Mouse (Mus musculus): Measurements from ENCODE around the gene Sympk. TPM values are rescaled to one million over a fixed set of nuclear protein-coding genes. Genes with fewer than 3 reads are reported as not detected.

Sympk gene
- total and polyA plus RNA-seq, 3 experiments: 122 to 226 TPM; not detected in 1

DNA sequence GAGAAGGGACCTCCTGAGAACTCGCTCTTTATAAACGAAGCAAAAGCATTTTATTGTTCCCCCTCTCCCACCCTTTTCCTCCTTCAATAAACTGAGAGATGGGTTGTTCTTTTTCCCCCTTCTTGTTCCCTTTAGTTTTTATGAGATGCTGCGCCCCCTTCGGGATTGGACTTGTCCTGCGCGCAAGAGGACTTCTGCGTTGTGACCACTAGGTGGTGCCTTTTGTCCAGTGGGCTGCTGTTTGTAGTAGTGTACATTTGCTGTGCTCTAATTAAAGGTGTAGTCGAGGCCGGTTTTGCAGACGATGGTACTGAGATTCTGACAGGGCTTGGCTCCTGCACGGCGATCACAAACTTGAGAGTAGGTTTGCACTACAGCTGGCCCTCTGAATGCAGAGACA, 17.7 kb upstream of the Sympk start (continued):
- no peak for TF ChIP-seq USF2 (IDR thresholded peaks at IDR 0.05; ENCODE audit: borderline replicate concordance in 1 of 2, insufficient read depth in 1 of 2, low read depth in 1 of 2, low read length in 2 of 2)
- no peak for TF ChIP-seq USF1 (IDR thresholded peaks at IDR 0.05; ENCODE audit: low read depth, low read length)
- no peak for TF ChIP-seq TCF12 (IDR thresholded peaks at IDR 0.05; ENCODE audit: low read depth, low read length)
- TF ChIP-seq POLR2AphosphoS5 (IDR thresholded peaks at IDR 0.05; ENCODE audit: borderline replicate concordance, low read depth, low read length): no peak

DNA sequence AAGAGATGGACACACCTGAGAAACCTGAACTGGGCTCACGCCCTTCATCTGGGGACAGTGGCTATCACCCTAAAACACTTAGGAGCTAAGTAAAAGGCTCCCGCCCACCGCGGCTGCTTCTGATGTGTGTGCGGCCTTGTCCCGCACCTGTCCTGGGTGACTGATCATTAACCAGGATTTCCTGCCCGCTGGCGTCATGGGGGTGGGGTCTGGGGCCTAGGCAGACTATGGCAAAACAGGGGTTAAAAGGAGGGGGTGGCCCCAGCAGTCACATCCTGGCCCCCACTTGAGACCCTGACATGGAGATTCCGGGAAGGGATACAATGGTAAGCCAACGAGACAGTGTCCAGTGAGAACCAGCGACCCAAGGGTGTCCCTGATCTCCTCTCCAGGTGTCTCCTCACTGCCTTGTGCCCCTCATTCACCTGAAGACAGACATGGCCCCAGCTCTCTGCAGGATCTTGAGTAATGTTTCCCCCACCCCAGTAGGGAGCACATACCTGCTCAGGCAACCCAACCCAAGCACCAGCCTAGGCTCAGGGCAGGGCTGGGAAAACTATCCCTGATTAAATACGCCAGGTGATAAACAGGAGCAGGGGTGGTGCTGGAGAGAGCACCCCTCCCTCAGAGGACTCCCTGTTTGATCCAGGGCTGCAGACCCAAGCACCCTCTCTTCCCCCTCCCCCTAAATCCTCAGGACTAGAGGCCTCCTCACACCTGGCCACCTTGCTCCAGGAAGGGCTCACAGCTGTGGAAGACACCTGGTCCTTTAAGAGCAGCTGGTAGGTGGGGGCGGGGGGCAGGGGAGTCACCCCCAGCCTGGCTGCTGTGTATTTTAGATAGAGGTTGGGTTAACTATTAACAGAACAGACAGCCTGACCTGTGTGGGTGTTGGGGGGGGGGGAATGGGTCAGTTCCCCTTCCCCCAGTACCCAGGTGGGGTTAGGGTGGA, 16.9 kb upstream of the Sympk start:
- TF ChIP-seq MEF2A (IDR thresholded peaks at IDR 0.05; ENCODE audit: extremely low read depth, insufficient replicate concordance, low read depth, low read length, poor library complexity, severe bottlenecking): no peak
- no peak; a peak in 1 of 4 replicates for TF ChIP-seq POLR2A (IDR thresholded peaks at IDR 0.05; ENCODE audit: control insufficient read depth in 1 of 2, insufficient read depth in 1 of 2, low read depth in 1 of 2, low read length in 2 of 2, poor library complexity in 1 of 2)
- TF ChIP-seq POLR2AphosphoS2 (IDR thresholded peaks at IDR 0.05; ENCODE audit: low read length): peak; percentile 70
- 0 out of 2 replicates have a peak, but pooled peaks have one; percentile 12 for TF ChIP-seq TCF12 (IDR thresholded peaks at IDR 0.05; ENCODE audit: low read depth, low read length)
- H3K4me3 ChIP-seq (ENCODE audit: control insufficient read depth in 1 of 2, insufficient read depth in 1 of 2, low read depth in 2 of 2, low read length in 2 of 2): no peak overlapping the region
- H3K27ac ChIP-seq (ENCODE audit: control insufficient read depth, low read depth, low read length): no peak overlapping the region
- no peak for DNase-seq (ENCODE audit: low read depth, low spot score)
- no peak overlapping the region for H3K9ac ChIP-seq (ENCODE audit: control insufficient read depth, low read depth, low read length, poor library complexity, severe bottlenecking)
- H3K4me1 ChIP-seq (ENCODE audit: control insufficient read depth in 1 of 2, insufficient read depth in 2 of 2, low read length in 2 of 2): peaks cover under 1 to 16% of the 10 kb centered on the region in 2 experiments; a peak in 3 of 4 replicates
- H3K79me2 ChIP-seq (ENCODE audit: control insufficient read depth, insufficient read depth, low read length, poor library complexity): peaks cover 23% of the 10 kb centered on the region
- H3K36me3 ChIP-seq (ENCODE audit: control insufficient read depth in 1 of 2, insufficient read depth in 2 of 2, low read length in 2 of 2): peaks cover 0 to 9% of the 10 kb centered on the region in 2 experiments; a peak in 3 of 4 replicates
- H3K9me3 ChIP-seq (replicated peaks; ENCODE audit: insufficient read depth, low read length): no peaks in the 10 kb centered on the region
- no peaks in the 10 kb centered on the region for H3K27me3 ChIP-seq (ENCODE audit: control insufficient read depth in 1 of 2, insufficient read depth in 2 of 2, low read length in 2 of 2)

DNA sequence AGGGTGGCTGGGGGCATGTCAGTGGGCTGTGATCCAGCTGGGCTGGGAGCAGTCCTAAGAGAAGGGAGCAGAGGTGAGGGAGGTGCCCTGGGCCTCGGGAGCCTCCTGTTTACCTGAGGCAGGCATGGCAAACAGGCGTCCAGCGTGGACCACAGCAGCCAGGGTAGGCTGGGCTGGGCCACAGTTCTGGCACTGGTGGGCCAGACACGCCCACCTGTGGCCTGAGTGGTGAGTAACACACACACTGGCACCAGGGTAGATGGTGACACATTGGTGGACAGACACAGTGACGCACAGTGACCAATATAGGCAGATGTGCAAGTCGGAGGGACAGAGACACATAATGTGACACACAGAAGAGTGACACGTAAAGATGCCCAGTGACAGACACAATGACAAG, 13.6 kb upstream of the Sympk start:
- no peak for TF ChIP-seq USF1 (IDR thresholded peaks at IDR 0.05; ENCODE audit: low read depth, low read length)
- TF ChIP-seq CHD1 (IDR thresholded peaks at IDR 0.05; ENCODE audit: low read depth, low read length): no peak
- no peak for TF ChIP-seq KAT2A (conservative IDR thresholded peaks at IDR 0.05; ENCODE audit: low read depth, low read length)
- TF ChIP-seq ELF1 (IDR thresholded peaks at IDR 0.05; ENCODE audit: low read depth, low read length): no peak
- no peak for TF ChIP-seq RCOR1 (IDR thresholded peaks at IDR 0.05; ENCODE audit: low read depth, low read length)
- TF ChIP-seq MEF2A (IDR thresholded peaks at IDR 0.05; ENCODE audit: extremely low read depth, insufficient replicate concordance, low read depth, low read length, poor library complexity, severe bottlenecking): no peak
- TF ChIP-seq MAZ (IDR thresholded peaks at IDR 0.05; ENCODE audit: low read depth, low read length): no peak
- no peak for TF ChIP-seq MYC (IDR thresholded peaks at IDR 0.05; ENCODE audit: low read depth, low read length)
- no peak for TF ChIP-seq GABPA (IDR thresholded peaks at IDR 0.05; ENCODE audit: low read depth, low read length)
- no peak for TF ChIP-seq CTCF (IDR thresholded peaks at IDR 0.05 in 2 of 3, conservative IDR thresholded peaks at IDR 0.05 in 1 of 3; ENCODE audit: control insufficient read depth in 1 of 3, insufficient read depth in 1 of 3, low read depth in 2 of 3, low read length in 3 of 3, poor library complexity in 1 of 3, severe bottlenecking in 1 of 3)
- TF ChIP-seq MYB (IDR thresholded peaks at IDR 0.05; ENCODE audit: low read depth, low read length): no peak
- TF ChIP-seq POLR2AphosphoS2 (IDR thresholded peaks at IDR 0.05; ENCODE audit: low read length): no peak
- Histone ChIP-seq H3K9me3 (replicated peaks; ENCODE audit: insufficient read depth, low read length) (no peaks in the 10 kb centered on the region), H3K9ac (ENCODE audit: control insufficient read depth, low read depth, low read length, poor library complexity, severe bottlenecking) (no peak overlapping the region), H3K27ac (ENCODE audit: control insufficient read depth, low read depth, low read length) (no peak overlapping the region), H3K4me1 (ENCODE audit: control insufficient read depth in 1 of 2, insufficient read depth in 2 of 2, low read length in 2 of 2) (peaks cover 0 to 8% of the 10 kb centered on the region in 2 experiments; a peak in 2 of 4 replicates), H3K36me3 (ENCODE audit: control insufficient read depth in 1 of 2, insufficient read depth in 2 of 2, low read length in 2 of 2) (peaks cover 0 to 7% of the 10 kb centered on the region in 2 experiments; a peak in 3 of 4 replicates), H3K4me3 (ENCODE audit: control insufficient read depth in 1 of 2, insufficient read depth in 1 of 2, low read depth in 2 of 2, low read length in 2 of 2) (no peak overlapping the region), H3K27me3 (ENCODE audit: control insufficient read depth in 1 of 2, insufficient read depth in 2 of 2, low read length in 2 of 2) (no peaks in the 10 kb centered on the region), H3K79me2 (ENCODE audit: control insufficient read depth, insufficient read depth, low read length, poor library complexity) (peaks cover 6% of the 10 kb centered on the region)
- no peak for DNase-seq (ENCODE audit: low read depth, low spot score)

Measured in MEL (cell line).